Mouse (Mus musculus): Measurements from ENCODE around the gene Dicer1. TPM values are rescaled to one million over a fixed set of nuclear protein-coding genes. Genes with fewer than 3 reads are reported as not detected.

Gene Dicer1
- polyA plus RNA-seq (2015; fragmentation: Nextera tagmentation; extraction: Ambion mirVana) = 11.6 and 15.8 TPM in 2 replicates

DNA sequence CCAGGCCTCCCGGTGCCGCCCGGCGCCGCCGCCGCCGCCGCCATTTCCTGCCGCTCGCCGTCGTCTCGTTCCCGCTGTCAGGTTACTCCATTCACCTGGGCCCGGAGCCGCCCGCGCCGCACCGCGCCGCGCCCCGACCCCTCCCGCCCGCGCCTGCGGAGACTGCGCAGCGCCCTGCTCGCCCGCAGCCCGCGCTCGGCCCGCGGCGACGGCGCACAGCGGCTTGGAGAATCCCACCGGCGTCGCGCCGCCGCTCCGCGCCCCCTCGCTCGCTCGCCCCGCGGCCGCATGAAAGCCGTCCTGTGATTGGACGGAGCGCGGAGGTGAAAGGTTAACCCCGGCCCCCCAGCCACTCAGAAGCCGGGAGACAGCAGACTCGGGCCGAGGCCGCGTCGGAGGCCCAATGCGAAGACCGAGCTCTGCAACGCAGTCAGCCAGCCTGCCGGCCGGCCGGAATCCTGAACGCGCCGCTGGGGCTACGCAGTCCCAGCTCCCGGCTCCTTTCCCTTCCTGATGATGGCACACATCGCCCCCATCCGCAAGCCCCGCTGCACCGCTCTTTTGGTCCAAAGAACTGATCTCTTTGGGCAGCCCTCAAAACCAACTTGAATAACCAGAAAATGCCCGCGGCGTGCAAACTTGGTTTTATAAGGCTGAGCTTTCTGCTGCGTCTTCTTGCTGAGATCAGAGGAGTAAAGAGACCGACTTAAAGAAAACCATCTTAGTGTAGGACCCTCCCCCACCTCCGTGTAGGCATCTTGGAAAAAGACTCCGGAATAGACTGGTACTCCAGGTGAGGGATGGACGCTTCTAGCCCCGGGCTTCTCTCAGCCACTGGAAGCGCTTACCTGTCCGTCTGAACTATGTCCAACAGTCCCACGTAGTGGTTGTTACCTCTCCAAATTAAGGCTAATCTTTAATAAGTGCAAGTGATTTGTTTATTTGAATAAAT is at the start of gene Dicer1:
TSS of gene Dicer1 (minus strand) at position 139 of the 952 bp plus-strand sequence.

Other genes with a start within 250 kb of the Dicer1 start
- 2.4 and 2.7 TPM in 2 replicates for gene Clmn, start 113.1 kb upstream of the Dicer1 start, polyA plus RNA-seq (2015; fragmentation: Nextera tagmentation; extraction: Ambion mirVana)

Data from adrenal gland, postnatal 0 days (tissue).